Mouse (Mus musculus): Measurements from ENCODE around the gene Atcay.
"Not testable (repeated sequence)": the region's sequence is repeated elsewhere in the genome, so short reads cannot be mapped to it uniquely, and the experiment has no call there.

Gene Atcay

DNA sequence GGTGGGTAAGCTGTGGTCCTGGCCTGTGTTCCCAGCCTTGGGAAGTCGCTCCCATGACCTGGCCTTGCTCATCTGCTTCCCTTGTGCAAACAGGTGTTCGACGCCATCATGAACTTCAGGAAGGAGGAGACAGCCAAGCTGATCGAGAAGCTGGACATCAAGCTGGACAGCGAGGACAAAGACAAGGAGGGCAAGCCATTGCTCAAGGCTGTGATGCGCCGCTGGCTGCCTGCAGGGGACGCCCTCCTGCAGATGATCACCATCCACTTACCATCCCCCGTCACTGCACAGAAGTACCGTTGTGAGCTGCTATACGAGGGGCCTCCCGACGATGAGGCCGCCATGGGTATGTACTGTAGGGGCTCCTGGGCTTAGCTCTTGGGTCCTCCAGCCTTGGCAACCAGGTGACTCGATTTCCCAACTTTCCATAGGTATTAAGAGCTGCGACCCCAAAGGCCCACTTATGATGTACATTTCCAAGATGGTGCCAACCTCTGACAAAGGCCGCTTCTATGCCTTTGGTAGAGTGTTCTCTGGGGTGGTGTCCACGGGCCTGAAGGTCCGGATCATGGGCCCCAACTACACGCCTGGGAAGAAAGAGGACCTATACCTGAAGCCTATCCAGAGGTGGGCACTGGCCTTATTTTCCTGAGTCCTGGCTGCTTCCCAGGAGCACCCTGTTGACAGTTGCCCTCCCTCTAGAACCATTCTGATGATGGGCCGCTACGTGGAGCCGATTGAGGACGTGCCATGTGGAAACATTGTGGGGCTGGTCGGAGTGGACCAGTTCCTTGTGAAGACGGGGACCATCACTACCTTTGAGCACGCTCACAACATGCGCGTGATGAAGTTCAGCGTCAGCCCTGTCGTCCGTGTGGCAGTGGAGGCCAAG lies 50.9 kb downstream of the Atcay start:
- DNase-seq (ENCODE audit: low spot score), result no peak

DNA sequence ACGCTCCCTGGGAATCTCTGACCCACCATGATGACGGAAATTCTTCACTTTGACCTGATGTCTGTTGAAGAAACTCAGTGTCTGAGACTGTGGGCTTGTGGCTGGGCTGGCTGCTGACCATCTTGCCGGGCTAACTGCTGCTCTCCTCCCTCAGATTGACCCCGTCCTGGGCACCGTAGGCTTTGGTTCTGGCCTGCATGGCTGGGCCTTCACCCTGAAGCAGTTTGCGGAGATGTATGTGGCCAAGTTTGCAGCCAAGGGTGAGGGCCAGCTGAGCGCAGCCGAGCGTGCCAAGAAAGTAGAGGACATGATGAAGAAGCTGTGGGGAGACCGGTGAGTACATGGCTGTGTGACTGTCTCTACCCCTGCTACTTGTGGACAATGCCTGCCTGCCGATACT lies 51.7 kb downstream of the Atcay start:
- no peak for DNase-seq (ENCODE audit: low spot score)

DNA sequence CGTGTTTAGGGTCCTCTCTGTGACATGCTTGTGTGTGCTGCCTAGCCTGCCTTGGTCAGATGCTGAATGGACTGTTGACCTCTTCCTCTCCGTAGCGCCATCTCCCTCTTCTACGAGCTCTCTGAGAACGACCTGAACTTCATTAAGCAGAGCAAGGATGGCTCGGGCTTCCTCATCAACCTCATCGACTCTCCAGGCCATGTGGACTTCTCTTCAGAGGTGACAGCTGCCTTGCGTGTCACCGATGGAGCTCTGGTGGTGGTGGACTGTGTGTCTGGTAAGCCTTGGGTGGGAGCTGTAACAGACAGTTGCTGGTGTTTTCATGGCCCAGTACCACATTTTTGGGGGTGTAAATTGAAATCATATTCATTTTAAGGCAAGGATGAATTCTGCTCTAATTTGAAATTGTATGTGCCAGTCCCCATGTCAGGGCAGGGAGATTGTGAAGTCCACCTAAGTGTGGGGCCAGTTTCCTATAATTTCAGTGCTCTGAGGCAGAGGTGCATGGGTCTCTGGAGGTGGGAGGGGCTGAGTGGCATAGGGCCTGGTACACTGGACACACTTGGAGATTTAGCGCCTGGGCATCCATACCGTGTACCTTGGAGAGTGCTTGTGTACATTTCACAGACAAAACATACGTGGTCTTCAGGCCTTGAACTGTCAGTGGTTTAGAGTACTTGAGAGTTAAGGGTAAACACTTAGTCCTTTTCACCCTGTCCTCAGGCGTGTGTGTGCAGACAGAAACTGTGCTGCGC lies 52.5 kb downstream of the Atcay start:
- DNase-seq (ENCODE audit: low spot score), result no peak

DNA sequence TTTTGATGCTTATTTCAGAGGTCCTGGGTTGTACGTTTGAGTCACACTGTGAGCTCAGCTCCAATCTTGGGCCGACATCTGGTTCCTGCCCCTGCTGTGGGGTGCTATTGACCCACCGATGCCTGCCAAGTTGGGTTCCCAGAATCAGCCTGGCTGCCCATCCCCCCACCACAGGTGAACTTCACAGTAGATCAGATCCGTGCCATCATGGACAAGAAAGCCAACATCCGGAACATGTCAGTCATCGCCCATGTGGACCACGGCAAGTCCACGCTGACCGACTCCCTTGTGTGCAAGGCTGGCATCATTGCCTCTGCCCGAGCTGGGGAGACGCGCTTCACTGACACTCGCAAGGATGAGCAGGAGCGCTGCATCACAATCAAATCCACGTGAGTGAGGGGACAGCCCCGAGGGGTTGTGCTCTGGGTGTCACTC lies 53.1 kb downstream of the Atcay start:
- no peak for DNase-seq (ENCODE audit: low spot score)

DNA sequence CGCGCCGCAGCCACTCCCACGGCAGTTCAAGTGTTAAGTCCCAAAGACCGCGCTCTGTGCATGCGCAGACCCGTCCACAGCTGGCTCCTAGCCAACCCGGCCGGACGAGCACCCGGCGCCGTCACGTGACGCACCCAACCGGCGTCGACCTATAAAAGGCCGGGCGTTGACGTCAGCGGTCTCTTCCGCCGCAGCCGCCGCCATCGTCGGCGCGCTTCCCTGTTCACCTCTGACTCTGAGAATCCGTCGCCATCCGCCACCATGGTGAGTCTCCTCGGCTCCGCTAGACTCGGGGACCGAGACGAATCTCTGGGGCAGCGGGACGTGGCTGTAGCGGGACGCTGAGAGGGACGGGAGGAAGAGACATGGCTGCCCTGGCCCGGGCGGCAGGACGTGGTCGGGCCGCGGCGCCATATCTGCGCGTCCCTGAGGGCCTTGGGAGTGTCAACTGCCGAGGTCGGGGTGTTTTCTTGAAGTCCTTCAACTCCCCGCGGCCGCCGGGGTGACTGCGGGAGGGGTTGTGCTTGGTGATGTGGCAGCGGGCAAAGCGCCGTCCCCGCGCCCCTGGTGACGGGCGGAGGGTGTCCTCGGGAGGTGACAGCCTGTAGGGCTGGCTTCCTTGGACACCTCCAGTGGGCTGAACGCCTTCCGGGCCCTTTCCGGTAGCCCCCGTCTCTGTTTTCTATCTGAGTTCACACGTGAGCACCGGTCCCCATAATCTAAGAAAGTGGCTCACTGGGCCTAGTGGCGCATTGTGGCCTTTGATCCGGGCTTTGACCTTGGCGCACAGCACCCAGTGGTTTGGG lies 54.0 kb downstream of the Atcay start, which contains the start of gene Eef2:
TSS of gene Eef2 (plus strand) at position 166 of the 806 bp plus-strand sequence.
- peak; percentile 97 for DNase-seq (ENCODE audit: low spot score)

DNA sequence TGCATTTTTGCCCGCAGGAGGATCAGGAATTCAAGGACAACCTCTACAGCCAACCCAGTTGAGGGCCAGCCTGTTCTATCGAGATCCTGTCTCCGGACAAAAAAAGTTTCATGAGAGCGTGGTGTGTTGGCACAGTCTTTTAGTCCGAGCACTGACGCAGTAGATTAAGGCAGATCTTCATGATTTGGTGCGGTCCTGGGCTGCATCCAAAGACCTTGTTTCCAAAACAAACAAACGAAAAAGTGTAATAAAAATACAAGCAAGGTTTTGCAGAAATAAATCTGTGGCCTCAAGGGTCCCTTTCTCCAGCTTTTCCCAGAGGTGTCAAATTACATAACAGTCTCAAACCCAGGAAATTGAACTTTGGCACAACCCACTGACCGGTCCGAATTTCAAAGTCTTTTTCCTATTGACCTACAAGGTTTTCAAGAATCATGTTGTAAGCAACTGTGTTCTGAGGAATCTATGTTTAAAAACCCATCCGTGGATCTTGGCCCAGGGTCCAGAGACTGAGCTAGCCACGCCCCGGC lies 54.6 kb downstream of the Atcay start:
- no peak for DNase-seq (ENCODE audit: low spot score)

DNA sequence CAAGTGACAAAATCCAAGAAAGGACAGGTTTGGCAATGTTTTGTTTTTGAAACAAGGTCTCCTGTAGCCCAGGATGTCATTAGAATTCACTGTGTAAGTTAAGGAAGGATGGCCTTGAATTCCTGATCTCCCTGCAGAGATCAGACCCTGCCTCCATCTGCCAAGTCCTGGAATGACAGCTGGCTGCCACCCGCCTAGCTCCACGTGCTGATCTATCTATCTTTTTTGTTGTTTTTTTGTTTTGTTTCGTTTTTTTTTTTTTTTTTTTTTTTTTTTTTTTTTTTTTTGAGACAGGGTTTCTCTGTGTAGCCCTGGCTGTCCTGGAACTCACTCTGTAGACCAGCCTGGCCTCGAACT lies 55.3 kb downstream of the Atcay start:
- not testable (repeated sequence) for DNase-seq (ENCODE audit: low spot score)

DNA sequence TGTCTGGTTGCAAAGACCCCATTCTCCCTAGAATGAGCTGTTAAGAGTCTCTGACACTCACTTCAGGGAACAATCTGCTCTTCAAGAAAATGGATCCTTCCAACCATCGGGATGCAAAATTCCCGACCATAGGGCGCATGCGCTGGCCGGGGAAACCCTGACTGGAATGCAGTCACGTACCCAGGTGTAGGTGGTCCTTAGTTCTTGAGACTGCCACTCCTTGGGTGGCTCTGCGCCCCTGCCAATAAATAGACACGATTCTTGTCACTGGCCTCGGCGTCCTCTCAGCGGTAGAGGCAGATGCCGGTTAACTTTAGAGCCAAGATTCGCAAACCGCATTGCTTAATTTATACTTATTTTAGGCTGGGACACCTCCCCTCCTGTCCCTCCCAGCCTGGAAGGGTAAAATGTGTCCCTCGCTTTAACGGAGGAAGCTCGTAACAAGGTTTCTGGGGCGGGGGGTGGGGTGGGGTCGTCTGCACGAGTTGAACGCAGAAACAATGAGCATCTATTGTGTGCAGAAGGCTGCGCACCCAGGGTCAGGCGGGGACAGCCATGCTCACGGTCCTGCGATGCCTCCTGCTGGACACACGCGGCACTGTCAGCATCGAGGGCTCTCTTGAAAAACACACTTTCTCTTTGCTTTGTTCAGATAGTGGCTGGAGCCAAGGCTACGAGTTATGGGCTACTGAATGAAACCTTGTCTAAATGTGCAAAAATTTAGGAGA lies 55.9 kb downstream of the Atcay start:
- DNase-seq (ENCODE audit: low spot score), result peak; percentile 79

DNA sequence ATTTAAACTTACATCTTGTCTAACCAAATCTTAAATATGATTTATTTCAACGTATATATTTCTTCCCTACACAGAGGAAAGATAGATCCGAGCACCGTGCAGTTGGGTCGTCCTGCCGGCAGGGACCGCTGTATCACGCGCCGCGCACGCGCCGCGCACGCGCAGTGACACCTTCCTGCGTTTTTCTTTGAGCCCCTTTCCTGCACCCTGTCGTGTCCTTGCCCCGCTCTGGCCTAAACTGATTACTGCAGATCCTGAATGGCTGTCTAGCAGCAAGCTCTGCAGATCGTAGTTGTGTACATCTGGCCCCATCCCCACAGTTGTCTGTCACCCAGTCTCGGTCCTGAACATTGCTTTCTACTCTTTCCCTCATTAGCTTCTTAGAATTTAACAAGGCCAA lies 57.5 kb downstream of the Atcay start:
- peak; percentile 74 for DNase-seq (ENCODE audit: low spot score)

DNA sequence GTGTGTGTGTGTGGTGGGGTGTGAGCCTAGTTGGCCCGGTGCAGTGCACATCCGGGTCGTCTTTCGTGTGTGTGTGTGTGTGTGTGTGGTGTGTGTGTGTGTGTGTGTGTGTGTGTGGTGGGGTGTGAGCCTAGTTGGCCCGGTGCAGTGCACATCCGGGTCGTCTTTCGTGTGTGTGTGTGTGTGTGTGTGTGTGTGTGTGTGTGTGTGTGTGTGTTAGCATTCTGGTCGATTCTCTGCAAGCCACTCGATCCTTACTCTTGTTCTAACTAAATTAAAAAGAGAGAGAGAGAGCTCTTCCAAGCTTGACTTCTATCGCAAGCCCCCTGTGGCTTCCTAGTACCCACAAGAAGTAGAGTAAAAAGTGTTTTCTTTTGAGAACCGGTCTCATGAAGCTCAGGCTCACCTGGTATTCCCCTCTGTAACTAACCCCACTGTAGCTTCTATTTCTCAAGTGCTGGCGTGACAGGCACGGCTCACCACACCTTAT lies 61.2 kb downstream of the Atcay start:
- not testable (repeated sequence) for DNase-seq (ENCODE audit: low spot score)

DNA sequence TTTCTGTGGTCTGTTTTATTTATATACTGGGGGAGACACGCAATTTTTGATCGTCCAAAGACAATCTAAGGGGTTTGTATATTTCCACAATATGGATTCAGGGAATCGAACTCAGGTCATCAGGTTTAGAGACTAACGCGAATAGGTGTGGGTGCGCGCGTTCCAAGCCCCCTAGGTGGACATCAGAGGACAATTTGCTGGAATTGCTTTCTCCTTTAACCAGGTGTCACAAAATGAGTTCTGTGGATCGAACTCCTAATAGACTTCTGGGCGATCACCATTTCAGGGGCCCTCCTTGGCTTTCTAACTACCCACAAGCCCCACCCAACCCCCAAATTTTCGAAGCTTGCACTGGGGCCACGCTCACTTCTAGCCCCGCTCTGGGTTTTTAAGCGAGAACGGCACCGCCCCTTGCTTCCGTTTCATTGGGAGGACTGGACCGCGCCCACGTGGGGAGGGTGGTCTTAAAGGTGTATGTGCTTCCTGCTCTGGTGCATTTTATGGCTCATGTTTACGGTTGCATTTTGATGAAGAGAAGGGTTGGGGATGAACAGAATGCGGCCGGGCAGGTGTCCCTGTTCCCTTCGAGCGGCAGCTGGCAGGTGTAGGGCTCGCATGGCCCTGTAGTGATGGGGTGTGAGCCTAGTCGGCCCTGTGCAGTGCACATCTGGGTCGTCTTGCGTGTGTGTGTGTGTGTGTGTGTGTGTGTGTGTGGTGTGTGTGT lies 62.0 kb downstream of the Atcay start:
- peak; percentile 79 for DNase-seq (ENCODE audit: low spot score)

DNA sequence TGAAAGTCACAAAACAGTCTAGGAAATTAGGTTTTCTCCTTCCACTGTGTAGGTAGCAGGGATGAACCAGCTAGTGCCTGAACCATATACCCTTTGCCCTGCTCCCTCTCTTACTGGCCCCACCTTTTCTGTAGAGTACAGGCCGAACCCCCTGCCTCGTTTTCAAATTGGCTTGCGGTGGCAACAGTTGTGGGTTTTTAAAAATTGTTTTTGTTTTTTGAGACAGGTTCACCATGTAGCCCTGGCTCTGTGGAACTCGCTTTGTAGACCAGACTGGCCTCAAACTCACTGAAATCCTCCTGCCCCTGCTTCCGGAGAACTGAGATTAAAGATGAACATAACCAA lies 62.6 kb downstream of the Atcay start:
- DNase-seq (ENCODE audit: low spot score), result no peak

DNA sequence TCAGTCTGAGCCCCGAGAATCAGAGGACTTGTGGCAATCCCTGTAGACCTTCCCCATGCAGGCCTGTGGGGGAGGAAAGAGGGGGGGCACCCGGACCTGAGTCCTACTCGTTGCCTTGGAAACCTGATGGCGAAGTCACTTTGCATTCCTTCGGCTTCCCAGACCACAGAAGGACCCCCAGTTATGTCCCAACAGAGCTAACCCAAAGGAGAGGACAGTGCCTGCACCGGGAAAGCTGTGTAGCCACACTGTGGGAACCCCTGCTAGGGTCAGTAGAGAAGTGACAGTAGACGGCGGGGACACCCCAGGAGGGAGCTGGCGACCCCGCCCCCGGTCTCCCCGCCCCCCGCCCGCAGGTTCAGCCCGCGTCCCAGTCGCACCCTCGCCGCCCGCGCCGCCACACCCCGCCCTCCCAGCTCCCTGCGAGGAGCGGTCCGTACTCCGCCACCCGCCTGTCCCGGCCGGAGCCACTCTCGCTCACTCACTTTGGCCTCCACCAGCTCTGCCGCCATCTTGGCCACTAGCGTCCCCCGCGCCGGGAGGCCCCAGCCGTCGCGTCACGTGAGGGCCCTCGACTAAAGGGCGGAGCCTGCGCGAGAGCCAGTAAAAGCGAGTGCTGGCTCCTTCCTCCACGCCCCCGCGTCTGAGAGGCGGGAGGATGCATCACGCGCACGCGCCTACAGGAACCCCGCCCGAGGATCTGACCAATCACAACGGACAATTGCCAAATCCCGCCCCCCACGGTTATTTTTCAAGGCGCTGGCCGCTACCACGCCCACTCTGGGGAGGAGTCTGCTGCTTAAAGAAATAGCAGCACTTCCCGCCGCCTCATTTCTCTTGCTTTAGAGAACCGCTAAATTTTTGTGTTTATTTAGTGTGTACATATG lies 63.2 kb downstream of the Atcay start, which contains the start of gene Pias4:
TSS of gene Pias4 (minus strand) at position 724 of the 887 bp plus-strand sequence.
- DNase-seq (ENCODE audit: low spot score), result peak; percentile 100

DNA sequence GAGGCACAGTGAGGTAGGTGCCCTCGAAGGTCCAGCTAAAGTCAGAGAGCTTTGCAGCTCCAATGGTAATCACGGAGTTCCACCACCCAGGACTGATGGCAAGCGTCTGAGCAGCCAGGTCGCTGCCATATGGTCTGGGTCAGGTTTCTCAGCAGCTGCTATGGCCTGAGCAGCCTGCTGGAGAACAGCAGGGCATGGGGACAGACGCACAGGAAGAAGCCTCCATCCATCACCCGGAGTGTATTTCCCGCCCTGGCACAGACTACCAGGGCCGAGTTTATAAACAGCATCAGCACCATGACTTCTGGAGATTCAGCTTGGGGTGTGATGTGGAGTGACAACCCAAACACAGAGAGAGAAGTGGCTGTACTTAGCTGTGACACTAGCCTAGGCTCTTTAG lies 65.5 kb downstream of the Atcay start:
- no peak for DNase-seq (ENCODE audit: low spot score)

DNA sequence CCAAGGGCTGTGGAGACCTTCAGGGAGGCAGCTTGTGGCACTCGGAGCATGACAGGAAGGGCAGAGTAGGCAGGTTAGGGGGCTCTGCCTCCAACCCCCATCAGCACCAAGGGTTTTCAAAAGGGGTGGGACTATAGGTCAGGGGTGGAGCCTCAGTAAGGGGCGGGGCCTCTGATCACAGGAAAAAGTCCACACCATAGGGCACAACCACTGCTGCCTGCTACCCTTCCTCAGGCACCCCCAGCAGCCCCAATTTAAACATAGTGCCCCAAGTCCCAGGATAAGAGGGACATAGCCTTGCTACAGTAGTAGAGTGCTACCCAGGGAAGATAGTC lies 68.3 kb downstream of the Atcay start:
- no peak for DNase-seq (ENCODE audit: low spot score)

DNA sequence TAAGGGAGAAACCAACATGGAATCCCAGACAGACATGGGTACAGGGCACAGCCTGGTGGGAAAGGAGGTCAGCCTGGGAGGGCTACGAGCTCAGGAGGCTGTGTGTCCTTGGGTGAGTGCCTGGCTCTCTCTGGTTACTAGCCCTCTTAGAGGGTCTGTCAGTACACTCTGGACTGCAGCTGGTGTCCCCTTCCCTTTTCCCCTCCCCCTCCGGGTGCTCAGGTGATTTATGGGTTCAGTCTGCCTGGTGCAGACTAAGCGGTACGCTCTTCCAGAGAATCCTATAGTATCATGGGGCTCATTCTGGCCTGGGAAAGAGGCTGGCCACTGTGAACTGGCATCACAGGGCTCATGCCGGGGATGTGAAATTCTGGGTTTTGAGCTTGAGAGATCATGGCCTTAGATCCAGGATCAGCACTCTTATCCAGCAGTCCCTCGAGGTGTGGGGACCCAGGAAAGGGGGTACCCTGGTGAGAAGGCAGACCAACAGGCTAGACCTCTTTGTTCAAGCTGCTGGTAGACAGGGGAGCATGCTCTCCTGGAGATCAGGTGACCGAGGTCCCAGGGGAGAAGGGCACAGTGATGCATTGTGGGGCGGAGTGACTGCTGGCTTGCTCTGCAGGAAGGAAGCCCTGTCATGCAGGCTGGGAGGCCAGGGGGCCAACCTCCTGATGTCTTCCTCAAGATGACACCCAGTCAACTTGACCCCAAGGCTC lies 68.9 kb downstream of the Atcay start:
- peak; percentile 68 for DNase-seq (ENCODE audit: low spot score)

DNA sequence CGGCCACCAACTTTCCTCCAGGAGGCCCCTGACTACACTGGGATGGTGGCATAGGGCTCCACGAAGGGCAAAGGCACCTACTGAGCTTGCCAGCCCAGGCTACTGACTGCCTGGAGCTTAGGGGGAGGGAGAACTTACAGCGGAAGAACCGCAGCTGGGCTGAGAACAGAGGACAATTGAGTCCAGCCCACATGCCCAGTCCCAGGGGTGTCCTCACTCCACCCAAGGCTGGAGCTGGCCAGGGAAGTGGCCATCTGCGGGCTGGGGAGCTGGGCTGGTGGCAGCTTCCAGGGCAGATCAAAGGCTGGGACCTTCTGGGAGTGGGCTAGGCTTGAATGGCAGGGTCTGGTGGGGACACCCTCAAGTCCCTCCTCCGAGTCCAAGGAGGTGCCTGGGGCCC lies 75.9 kb downstream of the Atcay start:
- DNase-seq (ENCODE audit: low spot score), result no peak

Measured in spleen, adult 12 weeks (tissue).